In genomic region chr8:121922101-121922500, GRCm38 (mm10) we compare ENCODE assay signal across 10 mouse cellular contexts. TPM values are rescaled to one million over a fixed set of nuclear protein-coding genes. Genes with fewer than 3 reads are reported as not detected.
DNase-seq lines count a peak whose midpoint lies in the region; ATAC-seq lines count a peak whose summit lies in the region.
"Had no signal": no experiment of that assay in that cellular context is flagged by ENCODE, and none has a peak within 500 bp of the region (broad histone marks: within the 10 kb centered on the region; RNA-seq: fewer than 3 reads in every experiment).

No protein-coding gene starts in this region.

- ATAC-seq in hindbrain, embryonic 14.5 days (ENCODE audit: low FRiP score): no peak
- ATAC-seq in activated CD4-positive, CD25-positive, alpha-beta regulatory T cell, adult 4 months: no peak
- ATAC-seq: forebrain, embryonic 16.5 days had no signal

- DNase-seq in adrenal gland, postnatal 10 days: peak; percentile 59
- no peak for DNase-seq in adrenal gland, postnatal 4 days (ENCODE audit: low spot score in 2 of 2)
- peak; percentile 47 for DNase-seq in gastrocnemius, postnatal 10 days
- no peak for DNase-seq in hindbrain, embryonic 14.5 days (ENCODE audit: low spot score)
- DNase-seq in lung, postnatal 36 days: peak; percentile 69
- DNase-seq in spleen, postnatal 4 days (ENCODE audit: low spot score in 2 of 2): no peak
- DNase-seq in urinary bladder, adult 2 months (ENCODE audit: low spot score): no peak

- no peaks in the 10 kb centered on the region; the same call in 1 of the 2 replicates for H3K4me1 ChIP-seq in hindbrain, embryonic 14.5 days (replicated peaks; ENCODE audit: control insufficient read depth, insufficient read depth, low read length)
- H3K4me1 ChIP-seq: liver, embryonic 15.5 days had no signal

- 72% methylated on average over 8 of the region's 8 CpGs for WGBS in hindbrain, embryonic 14.5 days

- no peak overlapping the region for H3K9ac ChIP-seq in hindbrain, embryonic 14.5 days
- H3K9ac ChIP-seq: liver, embryonic 15.5 days had no signal

- H3K9me3 ChIP-seq in hindbrain, embryonic 14.5 days (ENCODE audit: control insufficient read depth, low read length): no peaks in the 10 kb centered on the region
- H3K9me3 ChIP-seq: liver, embryonic 15.5 days had no signal

- no peaks in the 10 kb centered on the region for H3K27me3 ChIP-seq in hindbrain, embryonic 14.5 days (ENCODE audit: control insufficient read depth, insufficient read depth, low read length)
- H3K27me3 ChIP-seq: liver, embryonic 15.5 days had no signal

- H3K4me3 ChIP-seq in hindbrain, embryonic 14.5 days (replicated peaks; ENCODE audit: low read length): no peak overlapping the region
- H3K4me3 ChIP-seq: liver, embryonic 15.5 days had no signal

- no peaks in the 10 kb centered on the region for H3K36me3 ChIP-seq in hindbrain, embryonic 14.5 days (replicated peaks; ENCODE audit: control insufficient read depth, insufficient read depth)
- H3K36me3 ChIP-seq: liver, embryonic 15.5 days had no signal

- peak overlapping the region; percentile 62; the same call in 1 of the 2 replicates for H3K27ac ChIP-seq in hindbrain, embryonic 14.5 days
- H3K27ac ChIP-seq: liver, embryonic 15.5 days had no signal

- H3K4me2 ChIP-seq in hindbrain, embryonic 14.5 days (replicated peaks): no peak overlapping the region
- H3K4me2 ChIP-seq: liver, embryonic 15.5 days had no signal

RNA-seq across cellular contexts. Expression of gene Slc7a5, which starts 14.6 kb away (rescaled TPM):
- 10 to 100 TPM; 32.0 to 47.2 TPM for total RNA-seq in adrenal gland, postnatal 10 days (2021)
- 10 to 100 TPM; 56.2 to 59.0 TPM for total RNA-seq in adrenal gland, postnatal 4 days (2021)
- 10 to 100 TPM in 1 of 2 experiments, 1 to 10 TPM in 1; 8.1 to 10.7 TPM for total RNA-seq in gastrocnemius, postnatal 10 days (2021)
- 57.3 and 65.0 TPM in 2 replicates for polyA plus RNA-seq in hindbrain, embryonic 14.5 days (2014; fragmentation: Nextera tagmentation; extraction: Ambion mirVana)
- polyA plus RNA-seq in activated CD4-positive, CD25-positive, alpha-beta regulatory T cell, adult 4 months (2017; shearing (Covaris generic)): 1 to 10 TPM; 4.7 to 6.6 TPM
- 11.0 and 14.1 TPM in 2 replicates for polyA plus RNA-seq in urinary bladder, adult 2 months (2012; rRNA removed)

RNA-seq across cellular contexts. Expression of gene Car5a, which starts 22.6 kb away (rescaled TPM):
- 1 to 10 TPM; 2.3 to 4.6 TPM for total RNA-seq in adrenal gland, postnatal 10 days (2021)
- under 1 TPM in 1 of 2 experiments, not detected in 1; 0.76 TPM for total RNA-seq in adrenal gland, postnatal 4 days (2021)
- not detected for total RNA-seq in gastrocnemius, postnatal 10 days (2021)
- polyA plus RNA-seq in hindbrain, embryonic 14.5 days (2014; fragmentation: Nextera tagmentation; extraction: Ambion mirVana): not detected in 2 replicates
- under 1 TPM in 1 of 2 experiments, not detected in 1; 0.40 TPM for polyA plus RNA-seq in activated CD4-positive, CD25-positive, alpha-beta regulatory T cell, adult 4 months (2017; shearing (Covaris generic))
- polyA plus RNA-seq in urinary bladder, adult 2 months (2012; rRNA removed): 0.07 TPM in 1 of 2 replicates, not detected in the other

RNA-seq across cellular contexts. Expression of gene Banp, which starts 27.4 kb away (rescaled TPM):
- total RNA-seq in adrenal gland, postnatal 10 days (2021): 10 to 100 TPM; 14.0 to 21.3 TPM
- 10 to 100 TPM; 14.0 to 15.7 TPM for total RNA-seq in adrenal gland, postnatal 4 days (2021)
- total RNA-seq in gastrocnemius, postnatal 10 days (2021): 10 to 100 TPM in 1 of 2 experiments, 1 to 10 TPM in 1; 6.0 to 11.1 TPM
- 37.8 and 50.5 TPM in 2 replicates for polyA plus RNA-seq in hindbrain, embryonic 14.5 days (2014; fragmentation: Nextera tagmentation; extraction: Ambion mirVana)
- polyA plus RNA-seq in activated CD4-positive, CD25-positive, alpha-beta regulatory T cell, adult 4 months (2017; shearing (Covaris generic)): 10 to 100 TPM; 24.3 to 30.2 TPM
- polyA plus RNA-seq in urinary bladder, adult 2 months (2012; rRNA removed): 32.7 and 45.7 TPM in 2 replicates

Comparison
In these comparisons a context has a peak if more than half of its experiments do, and no peak if none do; other contexts are left out.
1. DNase-seq: peak in adrenal gland, postnatal 10 days (single experiment), gastrocnemius, postnatal 10 days (single experiment) and lung, postnatal 36 days (single experiment); none in adrenal gland, postnatal 4 days (0 of 2), hindbrain, embryonic 14.5 days (single experiment), spleen, postnatal 4 days (0 of 2) and urinary bladder, adult 2 months (single experiment).